12 mouse cellular contexts compared by ENCODE assay signal in the genomic region with DNA sequence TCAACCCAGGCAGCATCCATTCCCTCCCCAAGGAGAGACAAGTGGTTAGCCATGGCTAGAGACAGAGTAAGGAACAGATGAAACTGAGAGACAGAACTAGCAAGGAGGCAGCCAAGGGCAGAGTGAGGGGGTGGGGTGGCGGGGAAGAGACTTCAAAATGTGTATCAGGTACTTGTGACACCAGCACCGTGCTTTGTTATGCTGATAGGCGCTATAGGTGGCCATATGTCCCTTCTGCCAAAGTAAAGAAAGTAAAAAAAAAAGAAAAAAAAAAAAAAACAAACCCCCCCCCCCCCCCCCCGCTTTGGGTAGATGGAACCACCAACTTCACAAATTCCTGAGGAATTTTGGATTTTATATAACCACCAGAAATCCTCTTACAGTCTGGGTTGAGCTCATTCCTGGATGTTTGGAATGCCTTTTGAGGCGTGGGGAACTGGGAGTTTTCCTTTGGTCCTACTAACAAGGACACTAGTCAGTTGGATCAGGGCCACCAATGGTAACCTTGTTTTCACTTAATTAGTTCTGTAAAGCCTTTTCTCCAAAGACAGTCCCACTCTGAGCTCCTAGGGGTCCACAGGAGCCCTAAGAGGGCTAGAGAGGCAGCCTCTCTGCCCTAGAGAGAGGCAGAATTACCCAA. TPM values are rescaled to one million over a fixed set of nuclear protein-coding genes. Genes with fewer than 3 reads are reported as not detected.
A peak's percentile ranks its signal among the peaks of the same experiment; 100 is the strongest.
DNase-seq lines count a peak whose midpoint lies in the region; ATAC-seq and TF ChIP-seq lines count a peak whose summit lies in the region.
"Had no signal": no experiment of that assay in that cellular context is flagged by ENCODE, and none has a peak within 500 bp of the region (broad histone marks: within the 10 kb centered on the region; RNA-seq: fewer than 3 reads in every experiment).

No protein-coding gene starts in this region.

- H3K4me3 ChIP-seq in heart, adult 2 months, result no peak overlapping the region
- H3K4me3 ChIP-seq in lung, embryonic 14.5 days (ENCODE audit: low read depth, low read length), result no peak overlapping the region
- H3K4me3 ChIP-seq in bone marrow macrophage, adult 2 months (ENCODE audit: insufficient read depth, low read length), result no peak overlapping the region
- no peak overlapping the region for H3K4me3 ChIP-seq in liver, postnatal 0 days (ENCODE audit: low read depth, low read length)
- H3K4me3 ChIP-seq in midbrain, embryonic 16.5 days (ENCODE audit: low read depth, low read length), result no peak overlapping the region
- H3K4me3 ChIP-seq: forebrain, embryonic 15.5 days; myocyte had no signal

- no peaks in the 10 kb centered on the region for H3K36me3 ChIP-seq in heart, adult 2 months (ENCODE audit: control insufficient read depth, insufficient read depth, low read length)
- H3K36me3 ChIP-seq in lung, embryonic 14.5 days (ENCODE audit: insufficient read depth), result no peaks in the 10 kb centered on the region
- no peaks in the 10 kb centered on the region for H3K36me3 ChIP-seq in liver, postnatal 0 days (replicated peaks; ENCODE audit: insufficient read depth, low read length)
- H3K36me3 ChIP-seq in midbrain, embryonic 16.5 days (ENCODE audit: control insufficient read depth, insufficient read depth, low read length), result no peaks in the 10 kb centered on the region
- H3K36me3 ChIP-seq: forebrain, embryonic 15.5 days had no signal

- H3K79me2 ChIP-seq in heart, adult 2 months (replicated peaks; ENCODE audit: control insufficient read depth, insufficient read depth, low read length), result no peaks in the 10 kb centered on the region

- no peak for DNase-seq in heart, adult 2 months
- no peak for DNase-seq in heart, postnatal 36 days
- DNase-seq in lung, embryonic 14.5 days, result peak; percentile 23
- no peak for DNase-seq in lung, adult 18-20 months
- DNase-seq in liver, postnatal 0 days, result no peak
- DNase-seq in layer of hippocampus, postnatal 10 days (ENCODE audit: low spot score in 2 of 2), result no peak
- DNase-seq: kidney, adult 9 months; thymus, adult 2 months had no signal

- no peak for TF ChIP-seq CTCF in heart, adult 2 months (IDR thresholded peaks at IDR 0.05)
- no peak for TF ChIP-seq CTCF in lung, embryonic 14.5 days (IDR thresholded peaks at IDR 0.05; ENCODE audit: low read depth)
- TF ChIP-seq CTCF in bone marrow macrophage, adult 2 months (IDR thresholded peaks at IDR 0.05; ENCODE audit: low read depth, low read length), result no peak
- no peak for TF ChIP-seq CTCF in liver, postnatal 0 days (IDR thresholded peaks at IDR 0.05; ENCODE audit: low read depth)

- no peaks in the 10 kb centered on the region for H3K9me3 ChIP-seq in lung, embryonic 14.5 days (ENCODE audit: low read depth, low read length)
- no peaks in the 10 kb centered on the region for H3K9me3 ChIP-seq in liver, postnatal 0 days (ENCODE audit: low read length)
- H3K9me3 ChIP-seq in midbrain, embryonic 16.5 days (replicated peaks; ENCODE audit: control insufficient read depth, low read length, poor library complexity, severe bottlenecking), result no peaks in the 10 kb centered on the region
- H3K9me3 ChIP-seq: forebrain, embryonic 15.5 days had no signal

- peaks cover 5% of the 10 kb centered on the region for H3K4me1 ChIP-seq in heart, adult 2 months (ENCODE audit: control insufficient read depth, insufficient read depth, low read length)
- 0 out of 2 replicates have a peak, but pooled peaks cover 3% of the 10 kb centered on the region for H3K4me1 ChIP-seq in lung, embryonic 14.5 days (ENCODE audit: insufficient read depth)
- H3K4me1 ChIP-seq in bone marrow macrophage, adult 2 months (ENCODE audit: control insufficient read depth, insufficient read depth, low read length), result peaks cover 43% of the 10 kb centered on the region
- peaks cover 24% of the 10 kb centered on the region for H3K4me1 ChIP-seq in liver, postnatal 0 days (ENCODE audit: insufficient read depth)
- H3K4me1 ChIP-seq in midbrain, embryonic 16.5 days (ENCODE audit: control insufficient read depth, insufficient read depth, low read length), result no peaks in the 10 kb centered on the region
- H3K4me1 ChIP-seq: forebrain, embryonic 15.5 days had no signal

- intact Hi-C loops in heart, adult 2 months (cut with DNase I), result no loop called here
- intact Hi-C loops in heart, postnatal 36 days (cut with DNase I), result no loop called here

- H3K27me3 ChIP-seq in heart, adult 2 months (ENCODE audit: control insufficient read depth, insufficient read depth, low read length), result no peaks in the 10 kb centered on the region
- no peaks in the 10 kb centered on the region for H3K27me3 ChIP-seq in lung, embryonic 14.5 days (ENCODE audit: insufficient read depth, low read length)
- H3K27me3 ChIP-seq in liver, postnatal 0 days (ENCODE audit: insufficient read depth, low read length), result no peaks in the 10 kb centered on the region
- no peaks in the 10 kb centered on the region for H3K27me3 ChIP-seq in midbrain, embryonic 16.5 days (ENCODE audit: control insufficient read depth, insufficient read depth, low read depth, low read length)
- H3K27me3 ChIP-seq: forebrain, embryonic 15.5 days had no signal

- ATAC-seq in lung, embryonic 14.5 days (ENCODE audit: insufficient read depth), result no peak
- ATAC-seq in liver, postnatal 0 days, result peak; percentile 45
- ATAC-seq in midbrain, embryonic 16.5 days, result no peak
- ATAC-seq: forebrain, embryonic 15.5 days had no signal

- no peak for TF ChIP-seq POLR2A in heart, adult 2 months (IDR thresholded peaks at IDR 0.05; ENCODE audit: insufficient read depth, low read depth, low read length)
- TF ChIP-seq POLR2A in bone marrow macrophage, adult 2 months (IDR thresholded peaks at IDR 0.05; ENCODE audit: borderline replicate concordance, low read depth, low read length), result no peak

- no peak for TF ChIP-seq EP300 in heart, adult 2 months (IDR thresholded peaks at IDR 0.05; ENCODE audit: insufficient read depth, low read depth, low read length)
- no peak for TF ChIP-seq EP300 in liver, postnatal 0 days (IDR thresholded peaks at IDR 0.05; ENCODE audit: low read depth)

- WGBS in heart, adult 2 months, result 47% methylated on average over 5 of the region's 5 CpGs
- WGBS in lung, embryonic 14.5 days, result 31% methylated on average over 5 of the region's 5 CpGs
- WGBS in liver, postnatal 0 days (ENCODE audit: insufficient replicate concordance), result 39% methylated on average over 5 of the region's 5 CpGs
- 44% methylated on average over 5 of the region's 5 CpGs for WGBS in midbrain, embryonic 16.5 days

- peak overlapping the region; percentile 20; the same call in 1 of the 2 replicates for H3K4me2 ChIP-seq in lung, embryonic 14.5 days
- H3K4me2 ChIP-seq in liver, postnatal 0 days (ENCODE audit: low read depth, low read length), result peak overlapping the region; percentile 42
- H3K4me2 ChIP-seq in midbrain, embryonic 16.5 days (ENCODE audit: low read length), result no peak overlapping the region
- H3K4me2 ChIP-seq: forebrain, embryonic 15.5 days had no signal

- H3K27ac ChIP-seq in heart, adult 2 months, result 0 out of 2 replicates have a peak overlapping the region, but pooled peaks have one; percentile 38
- H3K27ac ChIP-seq in lung, embryonic 14.5 days (ENCODE audit: low read depth), result no peak overlapping the region
- H3K27ac ChIP-seq in bone marrow macrophage, adult 2 months (ENCODE audit: insufficient read depth, low read depth, low read length), result peak overlapping the region; percentile 17
- peak overlapping the region; percentile 85 for H3K27ac ChIP-seq in liver, postnatal 0 days (ENCODE audit: low read depth)
- no peak overlapping the region for H3K27ac ChIP-seq in midbrain, embryonic 16.5 days (ENCODE audit: low read length)
- H3K27ac ChIP-seq: forebrain, embryonic 15.5 days had no signal

- no peak overlapping the region for H3K9ac ChIP-seq in heart, adult 2 months (ENCODE audit: low read depth, low read length)
- no peak overlapping the region for H3K9ac ChIP-seq in lung, embryonic 14.5 days
- H3K9ac ChIP-seq in liver, postnatal 0 days (replicated peaks), result peak overlapping the region; percentile 36; the same call in 1 of the 2 replicates
- H3K9ac ChIP-seq in midbrain, embryonic 16.5 days (ENCODE audit: low read depth, low read length), result no peak overlapping the region
- H3K9ac ChIP-seq: forebrain, embryonic 15.5 days had no signal

RNA-seq across cellular contexts. Expression of gene Agpat3, which starts 14.0 kb away (rescaled TPM):
- 100 to 1,000 TPM; 209 to 232 TPM for total RNA-seq in heart, adult 2 months (2021)
- 286 and 366 TPM in 2 replicates for polyA plus RNA-seq in heart, adult 2 months (2012; rRNA removed)
- total RNA-seq in heart, postnatal 36 days (2021), result 100 to 1,000 TPM; 232 to 266 TPM
- 59.7 and 62.1 TPM in 2 replicates for polyA plus RNA-seq in lung, embryonic 14.5 days (2014; fragmentation: Nextera tagmentation; extraction: Ambion mirVana)
- polyA plus RNA-seq in bone marrow macrophage, adult 2 months (2012; ENCODE audit: insufficient read depth, insufficient read length, missing spikeins), result 36.8 and 39.8 TPM in 2 replicates
- 154 and 171 TPM in 2 replicates for polyA plus RNA-seq in liver, postnatal 0 days (2015; fragmentation: Nextera tagmentation; extraction: Ambion mirVana)
- 100 to 1,000 TPM; 247 to 258 TPM for total RNA-seq in layer of hippocampus, postnatal 10 days (2021)
- 61.4 and 66.3 TPM in 2 replicates for polyA plus RNA-seq in midbrain, embryonic 16.5 days (2015; fragmentation: Nextera tagmentation; extraction: Ambion mirVana)

RNA-seq across cellular contexts. Expression of gene Rrp1, which starts 46.5 kb away (rescaled TPM):
- total RNA-seq in heart, adult 2 months (2021), result 10 to 100 TPM; 88.8 to 94.4 TPM
- 51.3 and 91.5 TPM in 2 replicates for polyA plus RNA-seq in heart, adult 2 months (2012; rRNA removed)
- total RNA-seq in heart, postnatal 36 days (2021), result 10 to 100 TPM; 93.6 to 97.2 TPM
- polyA plus RNA-seq in lung, embryonic 14.5 days (2014; fragmentation: Nextera tagmentation; extraction: Ambion mirVana), result 239 and 249 TPM in 2 replicates
- polyA plus RNA-seq in bone marrow macrophage, adult 2 months (2012; ENCODE audit: insufficient read depth, insufficient read length, missing spikeins), result 138 and 145 TPM in 2 replicates
- polyA plus RNA-seq in liver, postnatal 0 days (2015; fragmentation: Nextera tagmentation; extraction: Ambion mirVana), result 93.5 and 95.5 TPM in 2 replicates
- 100 to 1,000 TPM; 316 to 337 TPM for total RNA-seq in layer of hippocampus, postnatal 10 days (2021)
- polyA plus RNA-seq in midbrain, embryonic 16.5 days (2015; fragmentation: Nextera tagmentation; extraction: Ambion mirVana), result 406 and 431 TPM in 2 replicates

RNA-seq across cellular contexts. Expression of gene Cstb, which starts 59.2 kb away (rescaled TPM):
- 10 to 100 TPM; 23.0 to 25.1 TPM for total RNA-seq in heart, adult 2 months (2021)
- 21.4 and 25.2 TPM in 2 replicates for polyA plus RNA-seq in heart, adult 2 months (2012; rRNA removed)
- 10 to 100 TPM; 30.4 to 30.6 TPM for total RNA-seq in heart, postnatal 36 days (2021)
- polyA plus RNA-seq in lung, embryonic 14.5 days (2014; fragmentation: Nextera tagmentation; extraction: Ambion mirVana), result 201 and 211 TPM in 2 replicates
- 742 and 743 TPM in 2 replicates for polyA plus RNA-seq in bone marrow macrophage, adult 2 months (2012; ENCODE audit: insufficient read depth, insufficient read length, missing spikeins)
- 177 and 187 TPM in 2 replicates for polyA plus RNA-seq in liver, postnatal 0 days (2015; fragmentation: Nextera tagmentation; extraction: Ambion mirVana)
- total RNA-seq in layer of hippocampus, postnatal 10 days (2021), result 10 to 100 TPM; 37.4 to 38.2 TPM
- 90.7 and 94.6 TPM in 2 replicates for polyA plus RNA-seq in midbrain, embryonic 16.5 days (2015; fragmentation: Nextera tagmentation; extraction: Ambion mirVana)

Comparison
In these comparisons a context has a peak if more than half of its experiments do, and no peak if none do; other contexts are left out.
1. H3K27ac ChIP-seq: peak in heart, adult 2 months (single experiment), bone marrow macrophage, adult 2 months (single experiment) and liver, postnatal 0 days (single experiment); none in lung, embryonic 14.5 days (single experiment) and midbrain, embryonic 16.5 days (single experiment).